Mouse (Mus musculus) yolk sac, embryonic 10.5 days (tissue): Measurements from ENCODE around the gene Cd24a.

Experiments used
- DNase-seq: peaks from one replicate; pipeline ENCODE4 v3.0.0-alpha.2; 2017; ENCODE audit warnings: low spot score

Gene Cd24a

DNA sequence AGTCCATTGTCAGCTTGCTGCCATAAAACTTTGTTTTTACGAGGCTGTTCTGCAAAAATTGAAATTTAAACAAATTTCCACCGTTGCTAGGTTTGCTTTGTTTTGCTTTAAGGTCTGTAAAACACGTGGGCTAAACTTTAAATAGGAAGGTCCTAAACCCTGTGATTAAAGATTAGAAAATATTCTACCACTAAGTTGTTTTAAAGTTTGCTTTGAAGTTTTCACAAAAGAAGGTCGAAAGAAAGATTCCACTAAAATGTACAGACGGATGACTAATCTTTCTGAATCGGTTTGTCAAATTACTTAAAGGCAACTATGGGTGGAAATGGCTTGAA lies at the start of gene Cd24a:
Gene Cd24a (plus strand): TSS at position 288 of the 335 bp plus-strand sequence.
- DNase-seq, result no peak

DNA sequence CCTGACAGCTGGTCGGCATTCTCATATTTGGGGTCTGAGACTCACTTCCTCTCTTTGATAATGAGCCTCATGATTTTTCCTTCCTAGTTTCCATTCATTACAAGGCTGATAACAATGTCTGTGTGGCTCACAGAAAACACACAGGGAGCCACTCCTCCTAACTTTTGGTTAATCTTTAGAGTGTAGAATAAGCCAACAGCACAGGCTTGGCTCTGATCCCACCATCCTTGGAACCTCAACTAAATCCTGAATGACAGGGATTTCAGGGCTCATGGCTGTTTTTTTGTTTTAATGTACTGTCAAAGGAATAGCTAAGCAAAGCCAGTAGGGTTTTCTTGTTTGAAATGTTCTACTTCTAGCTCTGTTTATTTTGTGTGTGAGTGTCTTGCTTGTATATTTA lies 43.7 kb upstream of the Cd24a start:
- DNase-seq, result no peak

DNA sequence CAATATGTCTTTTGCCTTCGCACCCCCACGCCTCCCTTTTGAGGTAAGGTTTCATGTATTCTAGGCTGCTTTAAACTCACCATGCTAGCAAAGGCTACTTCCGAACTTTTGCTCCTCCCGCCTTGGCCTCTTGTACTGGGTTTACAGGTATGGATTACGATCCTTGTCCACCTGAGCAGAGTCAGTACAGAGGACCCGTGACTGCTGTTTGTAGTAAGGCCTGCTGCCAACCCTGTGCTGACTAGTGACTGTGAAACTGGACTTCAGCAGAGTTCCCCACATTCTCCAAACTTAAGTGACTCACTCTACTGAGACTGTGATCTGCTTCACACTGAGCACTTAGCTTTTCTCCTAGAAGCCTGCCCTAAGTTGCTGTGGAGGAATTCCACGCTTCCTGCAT lies 40.4 kb upstream of the Cd24a start:
- DNase-seq, result no peak

DNA sequence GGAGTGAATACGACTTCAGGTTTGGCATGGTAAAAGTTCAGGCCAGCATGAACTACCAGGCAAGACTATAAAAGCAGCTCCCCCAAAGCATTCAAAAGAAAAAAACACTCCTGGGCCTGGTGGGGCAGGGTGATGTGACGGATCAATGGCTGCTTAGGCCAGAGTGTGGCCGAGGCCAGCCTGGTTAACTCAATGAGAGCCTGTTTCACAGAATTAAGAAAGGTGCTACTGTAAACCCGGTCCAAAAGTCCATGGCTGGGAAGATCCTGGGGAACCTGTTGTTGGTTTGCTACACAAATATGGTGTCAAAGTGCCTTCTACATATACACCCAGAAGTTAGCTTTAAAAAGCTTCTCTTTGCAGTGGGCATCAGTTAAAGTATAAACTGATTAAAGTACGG lies 39.3 kb upstream of the Cd24a start:
- no peak for DNase-seq

DNA sequence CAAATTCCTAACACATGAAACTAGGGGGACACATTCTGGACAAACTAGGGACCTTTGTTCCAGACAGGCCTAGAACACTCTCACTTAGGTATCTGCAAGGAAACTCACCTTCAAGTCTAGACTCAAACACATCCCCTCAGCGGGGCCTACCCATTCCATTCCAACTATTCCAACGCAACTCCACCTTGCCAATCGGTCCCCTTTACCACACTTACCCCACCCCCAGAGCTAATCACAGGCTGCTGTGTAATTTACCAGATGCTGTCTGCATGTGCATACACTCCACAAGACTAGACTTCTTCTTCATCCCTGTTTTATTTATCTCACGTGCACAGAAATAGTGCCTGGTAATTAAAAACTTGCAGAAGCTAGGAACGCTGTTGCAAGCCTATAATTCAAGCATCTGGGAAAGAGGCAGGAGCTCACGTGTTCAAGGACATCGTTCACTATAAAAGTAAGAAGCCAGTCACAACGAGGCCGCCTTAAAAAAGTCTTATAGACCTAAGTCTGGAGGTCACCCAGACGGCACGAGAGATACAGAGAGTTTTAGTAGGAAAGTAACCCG lies 38.3 kb upstream of the Cd24a start:
- DNase-seq, result no peak

DNA sequence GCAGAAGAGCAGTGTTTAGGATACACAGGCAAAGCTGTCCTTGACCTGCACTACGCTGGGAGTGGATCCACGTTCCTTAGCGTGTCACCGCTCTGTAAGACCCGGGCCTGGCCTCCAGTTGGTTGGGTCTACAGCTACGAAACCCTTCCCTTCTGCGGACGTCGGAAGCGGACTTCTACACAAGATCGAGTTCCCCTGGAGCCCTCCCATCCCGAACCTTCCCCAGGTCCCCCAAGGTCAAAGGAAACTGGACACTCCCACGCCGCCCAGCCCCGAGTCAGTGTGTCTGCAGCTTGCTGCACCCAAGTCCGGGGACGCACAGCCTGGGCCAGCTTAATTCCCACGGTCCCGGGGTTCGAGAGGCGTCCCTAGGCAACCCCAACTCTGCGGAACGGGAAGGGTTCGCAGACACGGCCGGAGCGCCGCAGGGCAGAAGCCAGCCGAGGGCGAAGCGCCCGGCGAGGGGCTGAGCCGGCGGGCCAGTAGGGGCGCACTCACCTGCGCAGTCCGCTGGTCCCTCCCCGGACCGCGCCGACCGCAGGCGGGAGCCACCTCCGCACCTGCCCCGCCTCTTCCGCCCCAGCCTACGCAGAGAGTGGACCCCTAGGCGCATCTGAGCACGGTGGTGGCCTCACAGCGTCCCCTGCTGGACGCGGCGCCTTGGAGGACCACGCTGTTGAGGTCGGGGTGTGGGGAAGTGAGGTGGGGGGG lies 37.5 kb upstream of the Cd24a start, which contains the start of gene 1700021F05Rik:
Gene 1700021F05Rik (minus strand): TSS at position 553 of the 711 bp plus-strand sequence.
- DNase-seq, result peak; percentile 94

DNA sequence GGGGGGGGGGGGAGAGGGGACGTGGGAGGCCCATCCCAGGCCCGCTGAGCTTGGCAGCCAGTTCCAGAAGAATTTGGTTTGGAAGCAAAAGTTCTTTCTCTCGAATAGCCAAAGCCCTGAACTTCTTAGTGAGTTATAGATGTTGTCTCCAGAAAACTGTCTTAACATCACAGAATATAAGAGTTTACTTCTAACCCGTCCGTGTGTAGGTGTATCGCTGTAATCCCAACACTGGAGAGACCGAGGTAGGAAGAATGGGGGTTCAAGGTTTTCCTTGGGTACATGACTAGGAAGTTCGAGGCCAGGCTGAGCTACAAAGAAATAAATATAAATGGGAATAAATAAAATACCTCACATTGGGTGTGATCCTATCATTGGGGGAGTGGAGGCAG lies 36.9 kb upstream of the Cd24a start:
- DNase-seq, result no peak

DNA sequence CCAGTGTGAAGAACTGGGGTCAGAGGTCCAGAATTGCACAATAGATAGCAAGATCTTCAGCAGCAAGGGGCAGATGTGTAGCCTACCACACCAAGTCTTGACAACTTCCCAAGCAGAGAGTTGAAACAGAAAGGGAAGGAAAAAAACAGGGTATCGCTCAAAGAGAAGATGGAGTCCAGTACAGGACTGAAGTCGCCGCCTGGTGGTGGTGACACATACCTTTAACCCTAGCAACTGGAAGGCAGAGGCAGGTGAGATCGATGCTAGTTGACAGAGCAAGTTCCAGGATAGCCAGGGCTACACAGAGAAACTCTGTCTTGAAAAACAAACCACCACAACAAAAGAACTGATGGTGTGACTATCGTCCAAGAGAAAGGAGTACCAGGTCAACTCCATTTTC lies 28.7 kb upstream of the Cd24a start:
- DNase-seq, result peak; percentile 28

DNA sequence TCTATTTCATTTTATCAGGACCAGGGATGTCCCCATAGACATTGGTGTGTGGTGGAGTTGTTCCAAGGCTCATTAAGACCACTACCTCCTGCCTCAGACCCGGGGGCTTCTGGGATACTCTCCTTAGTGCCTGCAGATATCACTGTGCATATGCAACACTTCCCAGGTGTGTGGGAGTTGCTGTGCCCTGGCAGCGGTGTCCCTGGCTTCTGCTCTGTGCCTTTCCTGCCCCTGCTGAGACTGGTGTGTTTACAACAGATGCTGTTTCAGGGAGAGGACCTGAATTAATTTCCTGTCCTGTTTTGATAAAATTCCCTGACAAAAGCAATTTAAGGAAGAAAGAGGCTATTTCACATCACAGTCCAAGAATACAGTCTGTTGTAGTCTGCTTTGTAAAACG lies 27.2 kb upstream of the Cd24a start:
- no peak for DNase-seq

DNA sequence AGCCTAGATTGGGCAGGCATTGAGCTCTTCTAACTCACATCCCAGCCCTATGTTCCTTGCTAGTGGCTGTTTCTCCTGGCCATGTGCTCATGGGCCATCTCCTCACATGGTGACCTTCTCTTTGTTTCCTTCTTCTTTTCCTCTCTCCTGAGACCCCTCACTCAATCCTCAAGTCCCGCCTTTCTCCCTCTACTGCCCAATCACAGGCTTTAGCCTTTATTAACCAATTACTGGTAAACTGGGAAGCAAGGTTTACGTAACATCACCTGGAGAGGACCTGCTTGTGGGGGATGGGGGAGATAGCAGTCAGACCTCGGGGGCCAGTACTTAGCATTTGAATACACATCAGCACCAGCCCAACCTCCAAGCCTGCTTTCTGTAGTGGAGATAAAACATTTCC lies 26.7 kb upstream of the Cd24a start:
- DNase-seq, result no peak

DNA sequence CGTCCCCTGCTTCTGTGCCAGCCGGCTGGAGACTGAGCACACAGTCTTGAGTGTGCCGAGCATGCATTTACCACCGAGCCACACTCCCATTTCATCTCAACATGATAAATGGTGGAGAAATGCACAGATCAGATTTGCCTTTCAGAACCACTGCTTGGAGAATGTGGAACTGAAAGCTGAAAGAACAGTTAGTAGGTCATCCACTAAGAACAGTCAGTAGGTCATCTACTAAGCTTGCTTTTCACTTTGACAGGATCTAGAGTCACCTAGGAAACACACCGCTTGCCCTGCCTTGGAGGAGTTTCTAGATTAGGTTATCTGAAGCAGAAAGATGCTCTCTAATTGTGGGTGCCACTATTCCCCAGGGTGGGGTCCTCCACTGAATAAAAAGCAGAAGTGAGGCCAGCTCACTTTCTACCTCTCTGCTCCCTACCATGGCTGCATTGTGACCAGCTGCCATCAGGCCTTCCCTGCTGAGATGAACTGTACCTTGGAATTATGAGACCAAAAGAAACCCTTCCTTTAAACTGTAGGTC lies 20.4 kb upstream of the Cd24a start:
- no peak for DNase-seq

DNA sequence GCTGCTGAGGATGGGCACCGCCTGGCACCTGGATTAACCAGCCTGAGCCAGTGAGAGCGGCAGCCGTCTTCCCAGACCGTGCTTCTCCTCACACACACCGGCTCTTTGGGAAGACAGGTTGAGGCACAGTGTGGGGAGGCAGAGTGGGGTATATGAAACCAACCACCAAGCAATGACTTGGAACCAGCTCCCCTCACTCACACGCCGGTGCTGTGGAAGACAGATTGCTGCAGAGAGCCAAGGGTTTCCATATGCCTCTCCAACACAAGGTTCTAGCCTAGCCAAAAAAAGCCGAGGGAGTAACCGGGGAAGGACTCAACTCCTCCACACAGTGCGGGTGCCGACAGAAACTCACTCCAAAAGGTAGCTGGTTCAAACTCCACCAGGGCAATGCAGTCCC lies 18.8 kb upstream of the Cd24a start:
- no peak for DNase-seq

DNA sequence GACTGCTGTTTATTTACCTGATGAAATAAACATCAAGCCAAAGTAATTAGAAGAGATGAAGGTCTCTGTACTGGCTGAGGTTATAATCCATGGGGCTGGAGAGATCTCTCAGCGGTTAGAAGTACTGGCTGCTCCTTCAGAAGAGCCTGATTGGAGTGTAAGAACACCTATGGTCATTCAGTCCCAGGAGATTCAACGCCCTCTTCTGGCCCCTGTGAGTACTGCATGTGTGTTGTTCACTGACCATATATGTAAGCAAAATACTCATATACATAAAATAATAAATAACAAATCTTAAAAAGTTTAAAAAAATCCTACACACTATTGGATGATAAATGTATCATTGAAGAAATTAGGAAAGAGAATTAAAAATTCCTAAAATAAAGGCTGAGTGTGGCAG lies 17.3 kb upstream of the Cd24a start:
- no peak for DNase-seq

DNA sequence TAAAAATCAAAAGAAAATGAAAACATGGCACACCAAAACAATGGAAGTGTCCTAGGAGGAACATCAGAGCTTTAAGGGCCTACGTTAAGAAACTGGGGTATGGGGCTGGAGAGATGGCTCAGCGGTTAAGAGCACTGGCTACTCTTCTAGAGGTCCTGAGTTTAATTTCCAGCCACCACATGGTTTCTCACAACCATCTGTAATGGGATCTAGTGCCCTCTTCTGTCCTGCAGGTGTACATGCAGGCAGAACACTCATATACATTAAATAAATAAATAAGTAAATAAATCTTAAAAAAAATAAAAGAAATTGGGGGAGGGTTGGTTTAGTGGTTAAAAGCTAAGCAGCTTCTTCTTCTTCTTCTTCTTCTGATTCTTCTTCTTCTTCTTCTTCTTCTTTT lies 16.8 kb upstream of the Cd24a start:
- DNase-seq, result no peak

DNA sequence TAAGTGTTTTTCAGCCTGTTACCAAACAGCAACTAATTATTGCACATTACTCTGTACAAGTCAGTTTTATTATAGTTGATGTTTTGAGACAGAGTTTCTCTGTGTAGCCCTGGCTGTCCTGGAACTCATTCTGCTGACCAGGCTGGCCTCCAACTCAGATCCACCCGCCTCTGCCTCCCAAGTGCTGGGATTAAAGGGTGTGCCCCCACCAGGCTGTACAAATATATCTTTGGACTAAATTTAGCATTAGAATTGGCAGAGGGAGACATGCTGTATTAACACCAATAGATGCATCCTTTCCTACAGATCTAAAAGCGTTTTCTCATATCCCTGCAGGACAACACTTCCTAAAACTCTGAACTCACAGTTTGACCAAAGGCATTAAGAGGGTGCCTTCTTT lies 3.7 kb upstream of the Cd24a start:
- no peak for DNase-seq

DNA sequence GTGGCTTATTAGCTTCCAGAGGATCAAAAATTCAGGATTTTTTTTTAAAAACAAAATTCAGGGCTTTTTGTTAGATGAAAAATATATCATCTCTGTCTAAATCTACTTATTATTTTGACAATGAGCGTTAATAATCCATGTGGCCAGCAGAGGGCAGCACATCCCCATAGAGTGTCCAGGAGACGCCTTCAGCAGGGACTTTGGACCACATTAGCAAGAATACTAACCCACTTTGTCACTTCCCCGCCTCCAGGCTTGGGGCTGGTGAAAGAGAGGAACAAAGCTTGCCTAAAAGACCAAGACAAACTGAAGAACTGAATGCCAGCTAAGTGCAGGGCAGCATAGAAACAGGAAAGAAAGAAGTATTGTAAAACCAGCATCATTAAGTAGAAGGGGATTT lies 3.1 kb upstream of the Cd24a start:
- DNase-seq, result peak; percentile 56

DNA sequence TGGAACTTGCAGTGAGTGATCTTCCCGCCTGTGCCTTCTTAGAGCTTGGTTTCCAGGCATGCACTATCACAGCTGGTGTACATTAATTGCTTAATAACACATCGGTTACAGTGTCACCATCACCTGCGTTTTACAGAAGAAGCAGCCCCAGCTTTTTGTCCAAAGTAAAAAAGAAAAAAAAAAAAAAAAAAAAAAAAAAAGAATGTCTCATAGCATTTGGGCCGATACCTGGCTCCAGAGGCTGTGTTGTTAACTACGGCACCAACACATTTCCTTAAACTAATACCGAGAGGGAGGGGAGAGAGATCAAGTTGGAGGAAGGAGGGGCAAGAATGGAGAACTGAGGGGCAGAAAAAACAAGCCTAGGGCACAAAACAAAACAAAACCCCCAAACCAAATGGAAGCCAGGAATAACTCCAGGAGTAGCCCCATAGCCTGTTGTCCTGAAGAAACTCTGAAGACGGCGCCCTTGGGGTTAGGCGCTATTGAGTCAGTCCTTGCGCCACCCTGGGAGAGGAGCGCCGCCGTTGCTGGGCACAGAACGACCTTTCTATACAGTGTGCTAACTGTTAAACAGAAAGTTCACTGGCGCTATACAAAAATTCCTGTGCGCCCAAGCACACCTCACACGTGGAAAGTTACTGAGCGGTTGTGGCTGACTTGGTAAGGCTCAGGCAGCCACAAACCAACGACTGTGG lies 636 bp upstream of the Cd24a start:
- peak; percentile 28 for DNase-seq

DNA sequence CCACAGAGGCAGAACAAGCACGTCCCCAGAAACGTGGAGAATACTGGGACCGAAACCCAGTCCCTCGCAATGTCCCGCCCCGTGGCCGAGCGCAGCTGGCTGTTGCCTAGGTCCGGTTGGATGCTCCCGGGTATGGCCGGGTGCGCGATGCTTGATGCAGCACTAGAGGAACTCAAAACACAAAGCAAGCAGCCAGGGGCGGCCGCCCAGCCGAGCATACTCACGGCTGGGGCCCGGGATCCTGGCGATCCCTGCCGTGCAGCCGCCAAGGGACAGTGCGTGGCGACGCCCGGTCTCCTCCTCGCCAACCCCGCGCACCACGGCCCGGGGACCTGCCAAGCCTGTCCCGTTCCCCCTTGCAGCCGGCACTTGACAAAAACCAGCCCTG lies 276 bp downstream of the Cd24a start:
- peak; percentile 63 for DNase-seq

DNA sequence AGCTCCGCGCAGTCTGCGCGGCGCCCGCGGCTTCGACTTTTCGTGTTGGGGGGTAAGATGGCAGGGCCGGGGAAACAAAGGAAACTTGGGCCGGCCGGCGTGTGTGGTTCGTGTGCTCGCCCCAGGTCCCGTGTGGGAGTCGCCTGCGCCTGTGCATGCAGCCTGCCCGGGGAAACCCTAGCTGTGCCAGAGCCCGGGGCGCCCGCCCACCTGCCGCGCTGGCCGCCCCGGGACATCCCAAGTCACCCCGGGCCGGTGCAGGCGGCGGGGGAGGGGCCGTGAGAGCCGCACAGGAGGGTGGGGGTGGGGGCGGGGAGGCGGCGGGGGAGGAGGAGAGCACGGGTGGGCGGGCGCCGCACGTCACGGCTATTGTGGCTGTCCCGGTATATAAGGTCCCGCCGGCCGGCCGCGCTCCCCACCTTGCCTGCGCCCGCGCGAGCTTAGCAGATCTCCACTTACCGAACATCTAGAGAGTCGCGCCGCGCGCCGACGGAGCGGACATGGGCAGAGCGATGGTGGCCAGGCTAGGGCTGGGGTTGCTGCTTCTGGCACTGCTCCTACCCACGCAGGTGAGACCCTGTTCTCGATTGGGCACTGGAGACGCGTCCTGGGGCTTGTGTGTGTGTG lies 783 bp downstream of the Cd24a start:
- DNase-seq, result peak; percentile 76

DNA sequence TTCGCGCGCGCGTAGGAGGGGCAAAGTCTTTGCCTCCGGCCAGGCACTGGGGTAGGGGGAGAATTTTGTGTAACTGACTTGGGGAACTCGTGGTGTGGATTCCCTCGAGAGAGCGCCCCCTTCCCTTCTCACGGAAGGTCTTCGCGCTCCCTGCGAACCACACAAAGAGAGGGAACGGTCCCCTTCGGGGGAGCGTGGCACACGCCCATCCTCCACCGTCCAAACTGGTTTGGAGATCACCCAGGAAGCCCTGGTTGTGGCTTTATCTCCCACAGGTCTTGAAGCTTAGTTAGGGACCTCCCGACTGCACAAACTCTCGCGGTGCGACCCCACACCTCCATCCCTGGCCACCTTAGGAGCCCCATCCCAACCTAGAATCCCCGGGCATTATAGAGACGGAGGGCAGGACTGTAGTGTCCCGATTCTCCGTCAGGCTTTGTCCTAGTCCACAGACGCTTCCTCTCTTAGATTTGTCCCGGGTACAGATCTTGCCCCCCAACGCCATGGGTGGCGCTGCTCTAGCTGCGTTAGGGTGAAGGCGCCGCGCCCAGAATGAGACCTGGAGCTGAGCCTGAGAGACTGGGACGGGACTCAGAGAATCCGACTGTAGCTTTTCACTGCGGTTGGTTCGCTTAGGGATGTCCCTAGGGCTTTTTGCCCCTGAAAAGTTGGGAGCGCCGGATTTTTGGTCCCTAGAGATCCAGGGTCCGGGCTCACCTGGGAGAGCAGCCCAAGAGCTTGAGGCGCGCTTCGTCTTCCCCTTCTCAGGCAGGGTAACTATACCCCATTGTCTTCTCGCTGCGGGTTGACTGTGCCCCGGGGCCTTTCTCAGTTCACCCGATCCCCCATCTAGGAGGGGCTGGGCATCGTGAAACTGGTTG lies 1.5 kb downstream of the Cd24a start:
- peak; percentile 51 for DNase-seq

DNA sequence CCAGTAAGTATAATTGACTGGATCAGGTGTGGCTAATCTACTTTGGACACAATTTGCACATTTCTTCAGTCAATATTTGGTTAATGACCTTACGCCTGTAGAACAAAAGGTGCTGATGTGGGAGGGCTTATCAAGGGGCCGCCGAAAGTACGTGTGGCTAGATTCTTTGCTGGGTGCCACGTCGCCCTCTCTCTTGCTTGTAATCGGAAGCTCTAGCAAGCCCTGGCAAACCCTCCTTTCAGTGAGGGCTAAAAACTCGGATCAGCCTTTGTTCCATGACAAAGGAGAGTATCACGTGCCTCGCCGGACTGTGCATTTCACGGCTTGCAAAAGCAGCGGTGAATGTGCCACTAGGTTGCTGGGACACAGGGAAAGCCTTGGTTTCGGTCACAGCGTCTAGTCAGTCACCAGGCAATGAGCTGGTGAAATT lies 2.6 kb downstream of the Cd24a start:
- peak; percentile 49 for DNase-seq

DNA sequence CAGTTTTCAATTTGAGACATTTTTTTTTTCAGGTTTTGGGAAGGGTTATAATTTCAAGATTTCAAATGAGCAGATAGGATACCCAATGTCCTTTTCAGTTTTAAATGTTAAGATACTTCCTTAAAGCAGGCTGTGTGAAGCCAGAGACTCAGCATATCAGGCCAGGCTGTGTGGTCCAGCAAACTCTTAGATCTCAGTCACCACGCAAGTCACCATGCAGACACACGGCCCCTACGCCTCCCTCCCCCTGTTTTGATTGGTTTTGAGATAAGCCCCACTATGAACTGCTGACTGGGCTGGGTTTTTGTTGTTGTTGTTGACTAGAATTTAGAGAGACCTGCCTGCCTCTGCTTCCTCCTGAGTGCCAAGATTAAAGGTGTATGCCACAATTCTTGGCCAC lies 3.2 kb downstream of the Cd24a start:
- no peak for DNase-seq
